Mouse (Mus musculus): ENCODE measurements around the gene Cyb5d1. TPM values are rescaled to one million over a fixed set of nuclear protein-coding genes. Genes with fewer than 3 reads are reported as not detected.
A peak's percentile ranks its signal among the peaks of the same experiment; 100 is the strongest.
"Not testable (repeated sequence)": the region's sequence is repeated elsewhere in the genome, so short reads cannot be mapped to it uniquely, and the experiment has no call there.

The Cyb5d1 gene
- polyA plus RNA-seq, 2 experiments: 22.3 to 32.7 TPM

DNA sequence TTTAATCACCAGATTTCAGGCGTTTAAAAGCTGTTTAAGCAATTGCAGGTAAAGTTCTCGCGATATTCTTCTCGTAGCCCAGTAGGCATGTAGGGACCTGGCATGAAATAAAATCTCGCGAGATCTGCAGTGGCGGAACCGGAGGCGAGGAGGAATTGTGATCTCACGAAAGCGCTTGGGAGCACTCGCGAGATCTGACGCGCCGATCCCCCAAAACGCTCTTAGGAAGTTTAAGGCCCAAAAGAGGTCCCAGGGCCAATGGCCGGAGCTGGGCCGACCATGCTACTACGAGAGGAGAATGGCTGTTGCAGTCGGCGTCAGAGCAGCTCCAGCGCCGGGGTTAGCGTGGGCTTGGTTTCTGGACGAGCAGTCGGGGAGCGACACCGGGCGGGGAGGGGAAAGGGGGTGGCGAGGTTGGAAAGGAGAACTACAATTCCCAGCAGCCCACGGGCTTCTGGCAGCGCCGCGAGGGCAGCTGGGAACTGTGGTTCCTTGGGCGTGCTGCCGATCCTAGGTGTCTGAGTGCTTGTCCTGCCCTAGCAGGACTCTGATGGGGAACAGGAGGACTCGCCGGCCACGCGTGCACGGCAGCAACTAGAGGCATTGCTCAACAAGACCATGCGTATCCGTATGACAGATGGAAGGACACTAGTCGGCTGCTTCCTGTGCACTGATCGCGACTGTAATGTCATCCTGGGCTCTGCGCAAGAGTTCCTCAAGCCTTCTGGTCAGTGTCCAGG is 373 bp upstream of the Cyb5d1 start:
- under 1% methylated on average over 46 of the region's 48 CpGs for WGBS
- peak overlapping the region; percentile 91 for H3K4me2 ChIP-seq (replicated peaks; ENCODE audit: low read depth, low read length, severe bottlenecking)
- peak overlapping the region; percentile 61 for H3K4me3 ChIP-seq (replicated peaks; ENCODE audit: low read length)
- H3K36me3 ChIP-seq (ENCODE audit: control insufficient read depth, insufficient read depth, low read length): peaks cover 25% of the 10 kb centered on the region
- ATAC-seq (ENCODE audit: low FRiP score, low read depth): peak; percentile 90
- DNase-seq (ENCODE audit: low spot score): peak; percentile 99
- peak overlapping the region; percentile 87 for H3K9ac ChIP-seq (ENCODE audit: low read depth, low read length, severe bottlenecking)
- no peaks in the 10 kb centered on the region for H3K9me3 ChIP-seq (ENCODE audit: control insufficient read depth, low read length)
- H3K4me1 ChIP-seq (ENCODE audit: control insufficient read depth, insufficient read depth, low read length): peaks cover 32% of the 10 kb centered on the region
- H3K27ac ChIP-seq (replicated peaks; ENCODE audit: low read depth, low read length): peak overlapping the region; percentile 95
- no peaks in the 10 kb centered on the region for H3K27me3 ChIP-seq (ENCODE audit: control insufficient read depth, insufficient read depth, low read length)
- 0 out of 2 replicates have a peak, but pooled peaks have one; percentile 14 for TF ChIP-seq POLR2A (IDR thresholded peaks at IDR 0.05; ENCODE audit: borderline replicate concordance, extremely low read depth, insufficient read depth, insufficient read length)

DNA sequence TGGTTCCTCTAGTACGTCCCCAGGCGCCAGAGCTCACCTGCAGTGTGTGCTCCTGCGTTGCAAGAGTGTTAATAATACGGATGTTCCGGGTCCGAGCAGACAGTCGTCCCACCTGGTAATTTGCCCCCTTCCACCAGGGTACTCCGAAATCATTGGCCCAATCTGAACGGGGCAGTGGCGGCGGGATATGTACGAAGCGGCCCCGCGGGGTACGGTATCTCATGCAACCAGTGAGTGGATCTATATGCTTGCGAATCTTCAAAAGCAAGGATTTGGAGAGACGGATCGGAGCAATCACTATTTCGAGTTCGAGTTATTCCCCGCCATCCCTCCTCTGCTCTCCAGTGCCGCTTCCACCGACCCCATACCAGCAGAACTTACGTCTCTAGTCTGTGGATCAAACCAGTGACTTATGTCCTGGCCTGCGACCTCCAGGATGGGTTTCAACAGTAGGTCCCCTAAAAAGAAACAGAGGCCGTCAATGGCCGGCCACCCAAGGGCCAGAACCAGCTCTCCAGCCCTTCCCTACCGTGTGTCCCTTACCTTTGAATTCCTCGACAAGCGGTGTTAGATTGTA is 752 bp downstream of the Cyb5d1 start:
- peaks cover 14% of the 10 kb centered on the region for H3K36me3 ChIP-seq (ENCODE audit: control insufficient read depth, insufficient read depth, low read length)
- peak overlapping the region; percentile 87 for H3K9ac ChIP-seq (ENCODE audit: low read depth, low read length, severe bottlenecking)
- peak overlapping the region; percentile 61 for H3K4me3 ChIP-seq (replicated peaks; ENCODE audit: low read length)
- not testable (repeated sequence) for DNase-seq (ENCODE audit: low spot score); H3K9me3 ChIP-seq (ENCODE audit: control insufficient read depth, low read length); H3K27me3 ChIP-seq (ENCODE audit: control insufficient read depth, insufficient read depth, low read length); ATAC-seq (ENCODE audit: low FRiP score, low read depth)
- peak overlapping the region; percentile 69 for H3K4me2 ChIP-seq (replicated peaks; ENCODE audit: low read depth, low read length, severe bottlenecking)
- WGBS: 1% methylated on average over 31 of the region's 31 CpGs
- peaks cover 33% of the 10 kb centered on the region for H3K4me1 ChIP-seq (ENCODE audit: control insufficient read depth, insufficient read depth, low read length)
- H3K27ac ChIP-seq (replicated peaks; ENCODE audit: low read depth, low read length): peak overlapping the region; percentile 95

GRCm38 (mm10) chr11:69390400-69391034 is 4.9 kb downstream of the Cyb5d1 start:
- H3K4me3 ChIP-seq (replicated peaks; ENCODE audit: low read length): no peak overlapping the region
- no peak overlapping the region for H3K4me2 ChIP-seq (replicated peaks; ENCODE audit: low read depth, low read length, severe bottlenecking)
- H3K27ac ChIP-seq (replicated peaks; ENCODE audit: low read depth, low read length): no peak overlapping the region
- H3K4me1 ChIP-seq (ENCODE audit: control insufficient read depth, insufficient read depth, low read length): peaks cover 7% of the 10 kb centered on the region
- peak; percentile 35 for ATAC-seq (ENCODE audit: low FRiP score, low read depth)
- WGBS: 50% methylated on average over 10 of the region's 10 CpGs
- no peak overlapping the region for H3K9ac ChIP-seq (ENCODE audit: low read depth, low read length, severe bottlenecking)
- no peaks in the 10 kb centered on the region for H3K27me3 ChIP-seq (ENCODE audit: control insufficient read depth, insufficient read depth, low read length)
- peak; percentile 91 for DNase-seq (ENCODE audit: low spot score)
- H3K9me3 ChIP-seq (ENCODE audit: control insufficient read depth, low read length): no peaks in the 10 kb centered on the region
- TF ChIP-seq POLR2A (IDR thresholded peaks at IDR 0.05; ENCODE audit: borderline replicate concordance, extremely low read depth, insufficient read depth, insufficient read length): no peak
- H3K36me3 ChIP-seq (ENCODE audit: control insufficient read depth, insufficient read depth, low read length): no peaks in the 10 kb centered on the region

GRCm38 (mm10) chr11:69389531-69390399 is 5.7 kb downstream of the Cyb5d1 start:
- Histone ChIP-seq H3K4me2 (replicated peaks; ENCODE audit: low read depth, low read length, severe bottlenecking) (no peak overlapping the region), H3K27ac (replicated peaks; ENCODE audit: low read depth, low read length) (no peak overlapping the region), H3K4me1 (ENCODE audit: control insufficient read depth, insufficient read depth, low read length) (peaks cover 7% of the 10 kb centered on the region), H3K36me3 (ENCODE audit: control insufficient read depth, insufficient read depth, low read length) (no peaks in the 10 kb centered on the region), H3K9ac (ENCODE audit: low read depth, low read length, severe bottlenecking) (no peak overlapping the region), H3K4me3 (replicated peaks; ENCODE audit: low read length) (no peak overlapping the region), H3K27me3 (ENCODE audit: control insufficient read depth, insufficient read depth, low read length) (no peaks in the 10 kb centered on the region), H3K9me3 (ENCODE audit: control insufficient read depth, low read length) (no peaks in the 10 kb centered on the region)
- ATAC-seq (ENCODE audit: low FRiP score, low read depth) (0 out of 2 replicates have a peak, but pooled peaks have one; percentile 1), DNase-seq (ENCODE audit: low spot score) (no peak)
- 71% methylated on average over 14 of the region's 14 CpGs for WGBS
- TF ChIP-seq POLR2A (IDR thresholded peaks at IDR 0.05; ENCODE audit: borderline replicate concordance, extremely low read depth, insufficient read depth, insufficient read length): no peak

DNA sequence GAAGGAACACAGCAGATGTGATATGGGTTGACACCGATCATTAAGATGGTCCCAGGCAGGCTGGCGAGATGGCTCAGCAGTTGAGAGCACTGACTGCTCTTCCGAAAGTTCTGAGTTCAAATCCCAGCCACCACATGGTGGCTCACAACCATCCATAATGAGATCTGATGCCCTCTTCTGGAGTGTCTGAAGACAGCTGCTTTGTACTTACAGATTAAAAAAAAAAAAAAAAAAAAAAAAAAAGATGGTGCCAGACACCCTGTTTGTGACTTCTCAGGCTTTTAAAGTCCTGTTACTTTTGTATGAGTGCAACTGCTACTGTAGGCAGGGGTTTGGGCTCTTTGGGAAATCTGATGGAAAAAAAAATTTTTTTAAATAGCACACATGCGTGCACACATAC is 6.8 kb downstream of the Cyb5d1 start:
- Histone ChIP-seq H3K9ac (ENCODE audit: low read depth, low read length, severe bottlenecking) (no peak overlapping the region), H3K4me3 (replicated peaks; ENCODE audit: low read length) (no peak overlapping the region), H3K4me1 (ENCODE audit: control insufficient read depth, insufficient read depth, low read length) (0 out of 2 replicates have a peak, but pooled peaks cover 3% of the 10 kb centered on the region), H3K27me3 (ENCODE audit: control insufficient read depth, insufficient read depth, low read length) (no peaks in the 10 kb centered on the region), H3K4me2 (replicated peaks; ENCODE audit: low read depth, low read length, severe bottlenecking) (no peak overlapping the region), H3K9me3 (ENCODE audit: control insufficient read depth, low read length) (no peaks in the 10 kb centered on the region), H3K27ac (replicated peaks; ENCODE audit: low read depth, low read length) (no peak overlapping the region), H3K36me3 (ENCODE audit: control insufficient read depth, insufficient read depth, low read length) (no peaks in the 10 kb centered on the region)
- no peak for ATAC-seq (ENCODE audit: low FRiP score, low read depth)
- no peak for DNase-seq (ENCODE audit: low spot score)
- no peak for TF ChIP-seq POLR2A (IDR thresholded peaks at IDR 0.05; ENCODE audit: borderline replicate concordance, extremely low read depth, insufficient read depth, insufficient read length)
- 97% methylated on average over 4 of the region's 4 CpGs for WGBS
